Mouse (Mus musculus): ENCODE results near the gene Hk1. TPM values are rescaled to one million over a fixed set of nuclear protein-coding genes. Genes with fewer than 3 reads are reported as not detected.

Gene Hk1
- polyA plus RNA-seq, 1 experiment from 2014 or later: 46.0 TPM

DNA sequence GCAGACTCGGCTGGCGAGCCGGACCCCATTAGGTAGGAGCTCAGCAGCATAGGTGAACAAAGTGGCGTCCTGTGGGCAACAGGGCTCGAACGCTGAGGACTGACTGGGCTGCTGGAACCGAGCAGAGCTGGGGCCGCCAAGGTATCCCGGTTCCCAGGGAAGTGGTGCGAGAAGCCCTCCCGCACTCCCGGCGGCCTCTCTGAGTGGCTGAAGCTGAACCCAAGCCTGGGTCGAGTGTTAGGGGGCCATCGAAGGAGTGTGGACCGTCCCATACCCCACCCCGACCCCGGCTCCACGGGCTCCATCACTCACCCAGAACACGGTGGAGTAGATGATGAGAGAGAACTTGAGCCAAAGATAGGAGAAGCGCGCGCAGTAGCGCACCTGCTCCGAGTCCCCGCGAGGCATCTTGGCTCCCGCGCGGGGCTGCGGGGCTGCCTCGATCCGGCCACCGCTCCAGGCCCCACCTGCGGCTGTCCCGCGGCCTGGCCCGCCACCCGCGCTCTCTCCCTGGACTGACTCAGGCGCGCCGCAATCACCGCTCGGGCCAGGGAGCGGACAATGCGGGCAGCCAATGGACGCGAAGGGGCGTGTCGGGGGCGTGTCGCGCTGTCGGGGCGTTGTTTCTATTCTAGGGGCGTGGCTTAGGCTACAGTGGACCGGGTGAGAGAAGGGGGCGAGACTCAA, 148.9 kb downstream of the Hk1 start, which contains the start of gene Tspan15:
Gene Tspan15, minus strand, starts transcription at position 544 of the 687 bp plus-strand sequence.
- peak within 1 kb of the TSS; percentile 74 for H3K9ac ChIP-seq (ENCODE audit: low read length)
- peak within 1 kb of the TSS; percentile 51 for H3K27ac ChIP-seq (ENCODE audit: low read length)
- H3K27me3 ChIP-seq (ENCODE audit: control insufficient read depth, insufficient read depth, low read depth, low read length): no peaks in the 10 kb centered on the region
- peak within 1 kb of the TSS; percentile 79 for H3K4me2 ChIP-seq (ENCODE audit: low read depth, low read length)
- peaks cover 16% of the 10 kb centered on the region for H3K4me1 ChIP-seq (replicated peaks; ENCODE audit: control insufficient read depth, insufficient read depth, low read length)
- peak; percentile 98 for ATAC-seq (ENCODE audit: low read depth)
- no peaks in the 10 kb centered on the region for H3K36me3 ChIP-seq (ENCODE audit: control insufficient read depth, insufficient read depth, low read length)
- WGBS: under 1% methylated on average over 58 of the region's 59 CpGs
- no peaks in the 10 kb centered on the region for H3K9me3 ChIP-seq (ENCODE audit: control insufficient read depth, low read length)
- peak within 1 kb of the TSS; percentile 71 for H3K4me3 ChIP-seq (ENCODE audit: low read length)

DNA sequence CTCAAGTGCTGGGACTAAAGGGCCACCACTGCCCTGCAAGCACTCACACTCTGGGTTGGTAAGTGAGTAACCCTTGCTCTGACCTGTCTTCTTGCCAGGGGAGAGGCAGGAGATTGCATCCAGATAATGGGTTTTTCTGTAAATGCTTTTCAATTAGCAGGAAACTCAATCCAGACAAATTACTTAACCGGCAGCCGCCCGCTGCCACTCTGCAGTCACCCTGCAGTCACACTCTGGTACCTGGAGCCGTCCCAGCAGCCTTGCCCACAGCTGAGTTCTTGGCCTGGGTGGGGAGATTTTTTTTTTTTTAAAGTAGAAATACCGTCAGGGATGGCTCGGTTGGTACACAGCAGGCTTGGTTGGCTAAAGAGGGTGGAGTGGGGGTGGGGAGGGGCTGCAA, 151.6 kb downstream of the Hk1 start:
- H3K27me3 ChIP-seq (ENCODE audit: control insufficient read depth, insufficient read depth, low read depth, low read length): no peaks in the 10 kb centered on the region
- no peak for ATAC-seq (ENCODE audit: low read depth)
- H3K4me1 ChIP-seq (replicated peaks; ENCODE audit: control insufficient read depth, insufficient read depth, low read length): peaks cover 28% of the 10 kb centered on the region
- no peaks in the 10 kb centered on the region for H3K36me3 ChIP-seq (ENCODE audit: control insufficient read depth, insufficient read depth, low read length)
- H3K4me2 ChIP-seq (ENCODE audit: low read depth, low read length): peak overlapping the region; percentile 26
- no peak overlapping the region for H3K9ac ChIP-seq (ENCODE audit: low read length)
- H3K27ac ChIP-seq (ENCODE audit: low read length): peak overlapping the region; percentile 42; the same call in 1 of the 2 replicates
- no peaks in the 10 kb centered on the region for H3K9me3 ChIP-seq (ENCODE audit: control insufficient read depth, low read length)
- 47% methylated on average over 6 of the region's 6 CpGs for WGBS
- H3K4me3 ChIP-seq (ENCODE audit: low read length): peak overlapping the region; percentile 20

GRCm38 (mm10) chr10:62225839-62226238, 153.9 kb downstream of the Hk1 start:
- Histone ChIP-seq H3K27me3 (ENCODE audit: control insufficient read depth, insufficient read depth, low read depth, low read length) (no peaks in the 10 kb centered on the region), H3K4me3 (ENCODE audit: low read length) (no peak overlapping the region), H3K27ac (ENCODE audit: low read length) (no peak overlapping the region), H3K9ac (ENCODE audit: low read length) (no peak overlapping the region), H3K36me3 (ENCODE audit: control insufficient read depth, insufficient read depth, low read length) (no peaks in the 10 kb centered on the region), H3K4me1 (replicated peaks; ENCODE audit: control insufficient read depth, insufficient read depth, low read length) (peaks cover 25% of the 10 kb centered on the region), H3K4me2 (ENCODE audit: low read depth, low read length) (no peak overlapping the region), H3K9me3 (ENCODE audit: control insufficient read depth, low read length) (no peaks in the 10 kb centered on the region)
- ATAC-seq (ENCODE audit: low read depth): no peak
- 71% methylated on average over 7 of the region's 7 CpGs for WGBS

GRCm38 (mm10) chr10:62224231-62224630, 155.5 kb downstream of the Hk1 start:
- Histone ChIP-seq H3K4me2 (ENCODE audit: low read depth, low read length) (peak overlapping the region; percentile 1; the same call in 1 of the 2 replicates), H3K27ac (ENCODE audit: low read length) (peak overlapping the region; percentile 70; the same call in 1 of the 2 replicates), H3K9me3 (ENCODE audit: control insufficient read depth, low read length) (no peaks in the 10 kb centered on the region), H3K36me3 (ENCODE audit: control insufficient read depth, insufficient read depth, low read length) (no peaks in the 10 kb centered on the region), H3K4me1 (replicated peaks; ENCODE audit: control insufficient read depth, insufficient read depth, low read length) (peaks cover 32% of the 10 kb centered on the region), H3K4me3 (ENCODE audit: low read length) (no peak overlapping the region), H3K9ac (ENCODE audit: low read length) (no peak overlapping the region), H3K27me3 (ENCODE audit: control insufficient read depth, insufficient read depth, low read depth, low read length) (no peaks in the 10 kb centered on the region)
- ATAC-seq (ENCODE audit: low read depth): no peak
- WGBS: 50% methylated on average over 6 of the region's 6 CpGs

DNA sequence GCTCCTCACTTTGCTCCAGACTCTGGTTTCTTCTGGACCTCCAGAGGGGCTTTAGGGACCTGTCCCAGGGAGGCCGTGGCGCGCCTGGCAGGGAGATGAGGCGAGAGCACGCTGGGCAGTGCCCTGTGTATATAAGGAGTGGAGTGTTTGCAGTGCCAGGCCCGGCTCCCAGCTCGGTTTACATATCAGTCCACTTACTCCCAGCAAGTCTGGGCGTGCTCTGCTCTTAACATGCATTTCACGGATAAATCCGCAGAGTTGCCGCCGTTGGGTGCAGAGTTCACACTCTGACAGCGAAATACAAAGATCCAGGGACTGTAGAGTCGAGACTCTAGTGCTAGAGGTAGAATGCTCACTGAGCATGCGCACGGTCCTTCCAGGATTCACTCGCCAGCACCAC, 156.9 kb downstream of the Hk1 start:
- no peaks in the 10 kb centered on the region for H3K9me3 ChIP-seq (ENCODE audit: control insufficient read depth, low read length)
- no peak overlapping the region for H3K9ac ChIP-seq (ENCODE audit: low read length)
- peak overlapping the region; percentile 31; the same call in 1 of the 2 replicates for H3K4me2 ChIP-seq (ENCODE audit: low read depth, low read length)
- H3K4me3 ChIP-seq (ENCODE audit: low read length): no peak overlapping the region
- ATAC-seq (ENCODE audit: low read depth): peak; percentile 93
- H3K4me1 ChIP-seq (replicated peaks; ENCODE audit: control insufficient read depth, insufficient read depth, low read length): peaks cover 42% of the 10 kb centered on the region
- no peaks in the 10 kb centered on the region for H3K27me3 ChIP-seq (ENCODE audit: control insufficient read depth, insufficient read depth, low read depth, low read length)
- no peaks in the 10 kb centered on the region for H3K36me3 ChIP-seq (ENCODE audit: control insufficient read depth, insufficient read depth, low read length)
- peak overlapping the region; percentile 70 for H3K27ac ChIP-seq (ENCODE audit: low read length)
- 49% methylated on average over 17 of the region's 17 CpGs for WGBS

DNA sequence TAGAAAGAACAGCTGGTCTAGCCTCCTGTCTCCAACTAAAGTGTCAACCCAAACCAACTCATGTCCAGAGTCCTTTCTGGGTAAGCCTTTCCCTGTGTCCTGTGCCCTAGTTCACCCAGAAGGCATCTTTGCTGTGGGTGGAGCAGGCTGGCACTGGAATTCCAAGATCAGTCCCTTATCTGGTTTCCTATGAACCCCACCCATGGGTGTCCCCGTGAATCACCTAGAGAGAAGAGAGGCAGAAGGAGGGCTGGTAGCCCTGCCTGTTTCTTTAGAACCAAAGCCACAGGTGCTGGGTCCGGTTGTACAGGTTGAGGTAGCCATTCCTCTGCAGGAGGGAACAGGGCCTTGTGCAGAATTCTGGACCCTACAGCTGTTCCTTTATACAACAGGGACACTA, 158.1 kb downstream of the Hk1 start:
- no peak overlapping the region for H3K9ac ChIP-seq (ENCODE audit: low read length)
- H3K27ac ChIP-seq (ENCODE audit: low read length): peak overlapping the region; percentile 70
- 57% methylated on average over 2 of the region's 2 CpGs for WGBS
- no peaks in the 10 kb centered on the region for H3K36me3 ChIP-seq (ENCODE audit: control insufficient read depth, insufficient read depth, low read length)
- peaks cover 44% of the 10 kb centered on the region for H3K4me1 ChIP-seq (replicated peaks; ENCODE audit: control insufficient read depth, insufficient read depth, low read length)
- H3K27me3 ChIP-seq (ENCODE audit: control insufficient read depth, insufficient read depth, low read depth, low read length): no peaks in the 10 kb centered on the region
- no peaks in the 10 kb centered on the region for H3K9me3 ChIP-seq (ENCODE audit: control insufficient read depth, low read length)
- no peak overlapping the region for H3K4me2 ChIP-seq (ENCODE audit: low read depth, low read length)
- H3K4me3 ChIP-seq (ENCODE audit: low read length): no peak overlapping the region
- ATAC-seq (ENCODE audit: low read depth): no peak

- peaks cover 47% of the 10 kb centered on the region for H3K4me1 ChIP-seq (replicated peaks; ENCODE audit: control insufficient read depth, insufficient read depth, low read length)
- WGBS: 54% methylated on average over 8 of the region's 8 CpGs
- peak; percentile 15; the same call in 1 of the 2 replicates for ATAC-seq (ENCODE audit: low read depth)
Measured at GRCm38 (mm10) chr10:62220732-62221514, 158.8 kb downstream of the Hk1 start.

More at GRCm38 (mm10) chr10:62220732-62221514, 158.8 kb downstream of the Hk1 start:
- H3K4me2 ChIP-seq (ENCODE audit: low read depth, low read length): no peak overlapping the region
- no peaks in the 10 kb centered on the region for H3K9me3 ChIP-seq (ENCODE audit: control insufficient read depth, low read length)
- H3K27ac ChIP-seq (ENCODE audit: low read length): peak overlapping the region; percentile 70
- no peak overlapping the region for H3K4me3 ChIP-seq (ENCODE audit: low read length)
- no peaks in the 10 kb centered on the region for H3K27me3 ChIP-seq (ENCODE audit: control insufficient read depth, insufficient read depth, low read depth, low read length)
- no peaks in the 10 kb centered on the region for H3K36me3 ChIP-seq (ENCODE audit: control insufficient read depth, insufficient read depth, low read length)
- H3K9ac ChIP-seq (ENCODE audit: low read length): no peak overlapping the region
